ENCODE assay signal across 8 mouse cellular contexts in genomic region chr4:135870227-135871023, GRCm38 (mm10). TPM values are rescaled to one million over a fixed set of nuclear protein-coding genes. Genes with fewer than 3 reads are reported as not detected.
DNase-seq lines count a peak whose midpoint lies in the region; ATAC-seq and TF ChIP-seq lines count a peak whose summit lies in the region.

No protein-coding gene starts in this region.

- no peak for TF ChIP-seq CTCF in cerebellum, adult 2 months (IDR thresholded peaks at IDR 0.05; ENCODE audit: borderline replicate concordance, insufficient read depth, low read depth, low read length)

- no peak overlapping the region for H3K27ac ChIP-seq in hindbrain, embryonic 10.5 days
- H3K27ac ChIP-seq in hindbrain, embryonic 11.5 days (ENCODE audit: low read depth, low read length), result no peak overlapping the region
- H3K27ac ChIP-seq in embryonic facial prominence, embryonic 10.5 days (replicated peaks), result no peak overlapping the region
- H3K27ac ChIP-seq in hindbrain, embryonic 15.5 days (replicated peaks), result no peak overlapping the region
- no peak overlapping the region for H3K27ac ChIP-seq in midbrain, embryonic 14.5 days (replicated peaks; ENCODE audit: low read depth, low read length)
- no peak overlapping the region for H3K27ac ChIP-seq in cerebellum, adult 2 months (ENCODE audit: insufficient read depth, low read length)

- 68% methylated on average over 2 of the region's 2 CpGs for WGBS in hindbrain, embryonic 10.5 days
- 72% methylated on average over 2 of the region's 2 CpGs for WGBS in hindbrain, embryonic 11.5 days
- WGBS in embryonic facial prominence, embryonic 10.5 days, result 66% methylated on average over 2 of the region's 2 CpGs
- 38% methylated on average over 2 of the region's 2 CpGs for WGBS in hindbrain, embryonic 15.5 days
- WGBS in midbrain, embryonic 14.5 days, result 46% methylated on average over 2 of the region's 2 CpGs
- 23% methylated on average over 2 of the region's 2 CpGs for WGBS in cerebellum, adult 2 months

- H3K4me2 ChIP-seq in hindbrain, embryonic 11.5 days (replicated peaks; ENCODE audit: low read depth, low read length), result no peak overlapping the region
- peak overlapping the region; percentile 32 for H3K4me2 ChIP-seq in hindbrain, embryonic 15.5 days
- H3K4me2 ChIP-seq in midbrain, embryonic 14.5 days (ENCODE audit: low read length), result peak overlapping the region; percentile 67

- no peak for ATAC-seq in hindbrain, embryonic 11.5 days (ENCODE audit: low FRiP score)
- no peak for ATAC-seq in hindbrain, embryonic 15.5 days (ENCODE audit: low FRiP score, low read depth)
- ATAC-seq in midbrain, embryonic 14.5 days (ENCODE audit: low FRiP score, low TSS enrichment), result no peak

- no peaks in the 10 kb centered on the region for H3K27me3 ChIP-seq in hindbrain, embryonic 10.5 days (ENCODE audit: insufficient read depth, poor library complexity, severe bottlenecking)
- H3K27me3 ChIP-seq in hindbrain, embryonic 11.5 days (ENCODE audit: control insufficient read depth, insufficient read depth, low read length), result no peaks in the 10 kb centered on the region
- no peaks in the 10 kb centered on the region for H3K27me3 ChIP-seq in embryonic facial prominence, embryonic 10.5 days (replicated peaks; ENCODE audit: low read depth, poor library complexity, severe bottlenecking)
- H3K27me3 ChIP-seq in hindbrain, embryonic 15.5 days, result no peaks in the 10 kb centered on the region
- H3K27me3 ChIP-seq in midbrain, embryonic 14.5 days (ENCODE audit: control insufficient read depth, insufficient read depth, low read length), result no peaks in the 10 kb centered on the region
- no peaks in the 10 kb centered on the region for H3K27me3 ChIP-seq in cerebellum, adult 2 months (ENCODE audit: control insufficient read depth, insufficient read depth, low read length)

- H3K4me1 ChIP-seq in hindbrain, embryonic 10.5 days (replicated peaks), result peaks cover 40% of the 10 kb centered on the region
- peaks cover 3% of the 10 kb centered on the region for H3K4me1 ChIP-seq in hindbrain, embryonic 11.5 days (replicated peaks; ENCODE audit: control insufficient read depth, insufficient read depth, low read length)
- peaks cover 38% of the 10 kb centered on the region for H3K4me1 ChIP-seq in embryonic facial prominence, embryonic 10.5 days
- peaks cover 43% of the 10 kb centered on the region for H3K4me1 ChIP-seq in hindbrain, embryonic 15.5 days (replicated peaks)
- peaks cover 33% of the 10 kb centered on the region for H3K4me1 ChIP-seq in midbrain, embryonic 14.5 days (ENCODE audit: control insufficient read depth, insufficient read depth, low read length)
- H3K4me1 ChIP-seq in cerebellum, adult 2 months (ENCODE audit: control insufficient read depth, insufficient read depth, low read length), result no peaks in the 10 kb centered on the region; the same call in 1 of the 2 replicates

- no peak overlapping the region for H3K9ac ChIP-seq in hindbrain, embryonic 11.5 days (ENCODE audit: low read depth, low read length)
- H3K9ac ChIP-seq in hindbrain, embryonic 15.5 days, result no peak overlapping the region
- no peak overlapping the region for H3K9ac ChIP-seq in midbrain, embryonic 14.5 days (replicated peaks; ENCODE audit: low read length)

- no peak for DNase-seq in hindbrain, embryonic 10.5 days (ENCODE audit: low spot score)
- DNase-seq in hindbrain, embryonic 11.5 days (ENCODE audit: low spot score), result no peak
- no peak for DNase-seq in embryonic facial prominence, embryonic 10.5 days (ENCODE audit: low spot score)
- no peak for DNase-seq in midbrain, embryonic 14.5 days
- DNase-seq in thymus, adult 18-20 months, result no peak
- DNase-seq in cerebellum, adult 2 months, result no peak
- DNase-seq in urinary bladder, postnatal 10 days (ENCODE audit: low spot score), result no peak

- H3K9me3 ChIP-seq in hindbrain, embryonic 10.5 days, result no peaks in the 10 kb centered on the region
- no peaks in the 10 kb centered on the region for H3K9me3 ChIP-seq in hindbrain, embryonic 11.5 days (ENCODE audit: control insufficient read depth, low read length)
- no peaks in the 10 kb centered on the region for H3K9me3 ChIP-seq in embryonic facial prominence, embryonic 10.5 days
- no peaks in the 10 kb centered on the region for H3K9me3 ChIP-seq in hindbrain, embryonic 15.5 days
- H3K9me3 ChIP-seq in midbrain, embryonic 14.5 days (ENCODE audit: control insufficient read depth, low read length), result no peaks in the 10 kb centered on the region

- TF ChIP-seq POLR2A in cerebellum, adult 2 months (IDR thresholded peaks at IDR 0.05; ENCODE audit: borderline replicate concordance, insufficient read depth, low read length), result no peak

- H3K4me3 ChIP-seq in hindbrain, embryonic 10.5 days, result peak overlapping the region; percentile 77
- H3K4me3 ChIP-seq in hindbrain, embryonic 11.5 days (ENCODE audit: low read depth, low read length), result no peak overlapping the region
- peak overlapping the region; percentile 83; the same call in 1 of the 2 replicates for H3K4me3 ChIP-seq in embryonic facial prominence, embryonic 10.5 days
- H3K4me3 ChIP-seq in hindbrain, embryonic 15.5 days, result 0 out of 2 replicates have a peak overlapping the region, but pooled peaks have one; percentile 2
- 0 out of 2 replicates have a peak overlapping the region, but pooled peaks have one; percentile 10 for H3K4me3 ChIP-seq in midbrain, embryonic 14.5 days (replicated peaks; ENCODE audit: low read depth, low read length)
- no peak overlapping the region for H3K4me3 ChIP-seq in cerebellum, adult 2 months (replicated peaks; ENCODE audit: insufficient read depth, low read depth, low read length)

- H3K36me3 ChIP-seq in hindbrain, embryonic 10.5 days, result peaks cover 57% of the 10 kb centered on the region
- no peaks in the 10 kb centered on the region for H3K36me3 ChIP-seq in hindbrain, embryonic 11.5 days (ENCODE audit: control insufficient read depth, insufficient read depth, low read length)
- peaks cover 64% of the 10 kb centered on the region for H3K36me3 ChIP-seq in embryonic facial prominence, embryonic 10.5 days (replicated peaks)
- H3K36me3 ChIP-seq in hindbrain, embryonic 15.5 days, result peaks cover 23% of the 10 kb centered on the region
- H3K36me3 ChIP-seq in midbrain, embryonic 14.5 days (ENCODE audit: control insufficient read depth, insufficient read depth, low read length), result peaks cover 32% of the 10 kb centered on the region

RNA-seq across cellular contexts. Expression of gene Pnrc2, which starts 3.2 kb away (rescaled TPM):
- 171 and 204 TPM in 2 replicates for polyA plus RNA-seq in hindbrain, embryonic 10.5 days (2016; fragmentation: Nextera tagmentation; extraction: Ambion mirVana)
- 213 and 226 TPM in 2 replicates for polyA plus RNA-seq in hindbrain, embryonic 11.5 days (2014; fragmentation: Nextera tagmentation; extraction: Ambion mirVana)
- 177 and 186 TPM in 2 replicates for polyA plus RNA-seq in embryonic facial prominence, embryonic 10.5 days (2016; fragmentation: Nextera tagmentation; extraction: Ambion mirVana)
- 97.7 and 97.9 TPM in 2 replicates for polyA plus RNA-seq in hindbrain, embryonic 15.5 days (2015; fragmentation: Nextera tagmentation; extraction: Ambion mirVana)
- 90.8 and 122 TPM in 2 replicates for polyA plus RNA-seq in midbrain, embryonic 14.5 days (2014; fragmentation: Nextera tagmentation; extraction: Ambion mirVana)
- 59.7 and 61.5 TPM in 2 replicates for polyA plus RNA-seq in cerebellum, adult 2 months (2012; rRNA removed)

RNA-seq across cellular contexts. Expression of gene Srsf10, which starts 14.9 kb away (rescaled TPM):
- polyA plus RNA-seq in hindbrain, embryonic 10.5 days (2016; fragmentation: Nextera tagmentation; extraction: Ambion mirVana), result 283 and 352 TPM in 2 replicates
- polyA plus RNA-seq in hindbrain, embryonic 11.5 days (2014; fragmentation: Nextera tagmentation; extraction: Ambion mirVana), result 390 and 420 TPM in 2 replicates
- polyA plus RNA-seq in embryonic facial prominence, embryonic 10.5 days (2016; fragmentation: Nextera tagmentation; extraction: Ambion mirVana), result 377 and 383 TPM in 2 replicates
- polyA plus RNA-seq in hindbrain, embryonic 15.5 days (2015; fragmentation: Nextera tagmentation; extraction: Ambion mirVana), result 164 and 168 TPM in 2 replicates
- 247 and 266 TPM in 2 replicates for polyA plus RNA-seq in midbrain, embryonic 14.5 days (2014; fragmentation: Nextera tagmentation; extraction: Ambion mirVana)
- polyA plus RNA-seq in cerebellum, adult 2 months (2012; rRNA removed), result 54.7 and 61.5 TPM in 2 replicates

RNA-seq across cellular contexts. Expression of gene Cnr2, which starts 24.8 kb away (rescaled TPM):
- polyA plus RNA-seq in hindbrain, embryonic 10.5 days (2016; fragmentation: Nextera tagmentation; extraction: Ambion mirVana), result 0.21 and 0.66 TPM in 2 replicates
- polyA plus RNA-seq in hindbrain, embryonic 11.5 days (2014; fragmentation: Nextera tagmentation; extraction: Ambion mirVana), result 0.08 and 0.47 TPM in 2 replicates
- polyA plus RNA-seq in embryonic facial prominence, embryonic 10.5 days (2016; fragmentation: Nextera tagmentation; extraction: Ambion mirVana), result 0.15 and 0.43 TPM in 2 replicates
- polyA plus RNA-seq in hindbrain, embryonic 15.5 days (2015; fragmentation: Nextera tagmentation; extraction: Ambion mirVana), result 0.05 and 0.26 TPM in 2 replicates
- 0.17 TPM in 1 of 2 replicates, not detected in the other for polyA plus RNA-seq in midbrain, embryonic 14.5 days (2014; fragmentation: Nextera tagmentation; extraction: Ambion mirVana)
- 0.05 and 0.06 TPM in 2 replicates for polyA plus RNA-seq in cerebellum, adult 2 months (2012; rRNA removed)

RNA-seq across cellular contexts. Expression of gene Fuca1, which starts 50.1 kb away (rescaled TPM):
- polyA plus RNA-seq in hindbrain, embryonic 10.5 days (2016; fragmentation: Nextera tagmentation; extraction: Ambion mirVana), result 54.3 and 59.5 TPM in 2 replicates
- polyA plus RNA-seq in hindbrain, embryonic 11.5 days (2014; fragmentation: Nextera tagmentation; extraction: Ambion mirVana), result 44.5 and 50.4 TPM in 2 replicates
- polyA plus RNA-seq in embryonic facial prominence, embryonic 10.5 days (2016; fragmentation: Nextera tagmentation; extraction: Ambion mirVana), result 45.4 and 46.8 TPM in 2 replicates
- 63.5 and 72.8 TPM in 2 replicates for polyA plus RNA-seq in hindbrain, embryonic 15.5 days (2015; fragmentation: Nextera tagmentation; extraction: Ambion mirVana)
- polyA plus RNA-seq in midbrain, embryonic 14.5 days (2014; fragmentation: Nextera tagmentation; extraction: Ambion mirVana), result 57.4 and 62.7 TPM in 2 replicates
- 46.5 and 47.9 TPM in 2 replicates for polyA plus RNA-seq in cerebellum, adult 2 months (2012; rRNA removed)

Comparison
In these comparisons a context has a peak if more than half of its experiments do, and no peak if none do; other contexts are left out.
1. H3K4me3 ChIP-seq: peak in hindbrain, embryonic 10.5 days (single experiment), embryonic facial prominence, embryonic 10.5 days (single experiment), hindbrain, embryonic 15.5 days (single experiment) and midbrain, embryonic 14.5 days (single experiment); none in hindbrain, embryonic 11.5 days (single experiment) and cerebellum, adult 2 months (single experiment).